Mouse (Mus musculus): ENCODE results near the gene Wiz. TPM values are rescaled to one million over a fixed set of nuclear protein-coding genes. Genes with fewer than 3 reads are reported as not detected.

The Wiz gene
- polyA plus RNA-seq, 1 experiment from 2014 or later = 26.5 TPM

- no peaks in the 10 kb centered on the region for H3K9me3 ChIP-seq (replicated peaks)
- 0 out of 2 replicates have a peak, but pooled peaks have one; percentile 36 for ATAC-seq (replicated peaks; ENCODE audit: low FRiP score)
- H3K27me3 ChIP-seq = no peaks in the 10 kb centered on the region
- H3K4me1 ChIP-seq = peaks cover 13% of the 10 kb centered on the region
- peaks cover 22% of the 10 kb centered on the region for H3K36me3 ChIP-seq
- H3K4me3 ChIP-seq (replicated peaks) = no peak overlapping the region
- 77% methylated on average over 9 of the region's 9 CpGs for WGBS
- H3K27ac ChIP-seq = peak overlapping the region; percentile 10; the same call in 1 of the 2 replicates
- H3K4me2 ChIP-seq = no peak overlapping the region
- H3K9ac ChIP-seq = no peak overlapping the region
These were observed 12.1 kb downstream of the Wiz start for GRCm38 (mm10) chr17:32377137-32377536.

- Histone ChIP-seq H3K36me3 (peaks cover 22% of the 10 kb centered on the region), H3K27ac (0 out of 2 replicates have a peak overlapping the region, but pooled peaks have one; percentile 37), H3K4me3 (replicated peaks) (no peak overlapping the region), H3K4me2 (no peak overlapping the region), H3K9ac (no peak overlapping the region), H3K27me3 (no peaks in the 10 kb centered on the region), H3K4me1 (peaks cover 13% of the 10 kb centered on the region), H3K9me3 (replicated peaks) (no peaks in the 10 kb centered on the region)
- 79% methylated on average over 15 of the region's 15 CpGs for WGBS
- ATAC-seq (replicated peaks; ENCODE audit: low FRiP score) = no peak
These were observed 12.8 kb downstream of the Wiz start for GRCm38 (mm10) chr17:32376475-32376874.

- WGBS = 10% methylated on average over 11 of the region's 17 CpGs
These were observed 20.2 kb downstream of the Wiz start for GRCm38 (mm10) chr17:32368991-32369578.

GRCm38 (mm10) chr17:32367706-32368105 is 21.5 kb downstream of the Wiz start:
- Histone ChIP-seq H3K27me3 (no peaks in the 10 kb centered on the region), H3K36me3 (peaks cover 1% of the 10 kb centered on the region; the same call in 1 of the 2 replicates), H3K27ac (no peak overlapping the region), H3K4me2 (no peak overlapping the region), H3K4me1 (peaks cover 33% of the 10 kb centered on the region), H3K9me3 (replicated peaks) (no peaks in the 10 kb centered on the region), H3K4me3 (replicated peaks) (no peak overlapping the region), H3K9ac (no peak overlapping the region)
- whole genome bisulfite sequencing = 89% methylated on average over 11 of the region's 11 CpGs
- ATAC-seq (replicated peaks; ENCODE audit: low FRiP score) = no peak

More at GRCm38 (mm10) chr17:32368991-32369578, 20.2 kb downstream of the Wiz start:
- no peaks in the 10 kb centered on the region for H3K9me3 ChIP-seq (replicated peaks)
- peak; percentile 61 for ATAC-seq (replicated peaks; ENCODE audit: low FRiP score)
- H3K36me3 ChIP-seq = no peaks in the 10 kb centered on the region
- H3K4me1 ChIP-seq = peaks cover 24% of the 10 kb centered on the region
- H3K4me3 ChIP-seq (replicated peaks) = peak overlapping the region; percentile 40
- H3K9ac ChIP-seq = peak overlapping the region; percentile 29; the same call in 1 of the 2 replicates
- peak overlapping the region; percentile 75 for H3K27ac ChIP-seq
- H3K27me3 ChIP-seq = no peaks in the 10 kb centered on the region
- peak overlapping the region; percentile 57 for H3K4me2 ChIP-seq

GRCm38 (mm10) chr17:32365296-32365695 is 23.9 kb downstream of the Wiz start:
- peaks cover 36% of the 10 kb centered on the region for H3K4me1 ChIP-seq
- no peaks in the 10 kb centered on the region for H3K27me3 ChIP-seq
- 58% methylated on average over 1 of the region's 1 CpGs for WGBS
- no peak for ATAC-seq (replicated peaks; ENCODE audit: low FRiP score)
- peaks cover 26% of the 10 kb centered on the region for H3K36me3 ChIP-seq
- no peak overlapping the region for H3K9ac ChIP-seq
- H3K4me2 ChIP-seq = peak overlapping the region; percentile 59
- H3K9me3 ChIP-seq (replicated peaks) = no peaks in the 10 kb centered on the region
- H3K4me3 ChIP-seq (replicated peaks) = no peak overlapping the region
- H3K27ac ChIP-seq = no peak overlapping the region

- Histone ChIP-seq H3K27me3 (no peaks in the 10 kb centered on the region), H3K9ac (peak overlapping the region; percentile 37; the same call in 1 of the 2 replicates), H3K36me3 (peaks cover 30% of the 10 kb centered on the region), H3K4me2 (peak overlapping the region; percentile 59), H3K4me1 (peaks cover 36% of the 10 kb centered on the region), H3K4me3 (replicated peaks) (peak overlapping the region; percentile 92), H3K9me3 (replicated peaks) (no peaks in the 10 kb centered on the region), H3K27ac (peak overlapping the region; percentile 83)
- WGBS = 56% methylated on average over 5 of the region's 5 CpGs
- 0 out of 2 replicates have a peak, but pooled peaks have one; percentile 12 for ATAC-seq (replicated peaks; ENCODE audit: low FRiP score)
These were observed 24.4 kb downstream of the Wiz start for GRCm38 (mm10) chr17:32364850-32365249.

GRCm38 (mm10) chr17:32364331-32364730 is 24.9 kb downstream of the Wiz start:
- H3K4me1 ChIP-seq = peaks cover 36% of the 10 kb centered on the region
- ATAC-seq (replicated peaks; ENCODE audit: low FRiP score) = peak; percentile 91
- H3K4me3 ChIP-seq (replicated peaks) = peak overlapping the region; percentile 92
- WGBS = under 1% methylated on average over 44 of the region's 47 CpGs
- H3K4me2 ChIP-seq = peak overlapping the region; percentile 80
- no peaks in the 10 kb centered on the region for H3K27me3 ChIP-seq
- peaks cover 35% of the 10 kb centered on the region for H3K36me3 ChIP-seq
- H3K27ac ChIP-seq = peak overlapping the region; percentile 83
- H3K9ac ChIP-seq = peak overlapping the region; percentile 96
- no peaks in the 10 kb centered on the region for H3K9me3 ChIP-seq (replicated peaks)

GRCm38 (mm10) chr17:32363821-32364301 is 25.4 kb downstream of the Wiz start:
- Histone ChIP-seq H3K4me3 (replicated peaks) (peak overlapping the region; percentile 92), H3K9me3 (replicated peaks) (no peaks in the 10 kb centered on the region), H3K4me2 (peak overlapping the region; percentile 80), H3K36me3 (peaks cover 40% of the 10 kb centered on the region), H3K9ac (peak overlapping the region; percentile 96), H3K4me1 (peaks cover 32% of the 10 kb centered on the region), H3K27ac (peak overlapping the region; percentile 76), H3K27me3 (no peaks in the 10 kb centered on the region)
- 1% methylated on average over 18 of the region's 50 CpGs for WGBS
- ATAC-seq (replicated peaks; ENCODE audit: low FRiP score) = peak; percentile 42

GRCm38 (mm10) chr17:32362686-32363085 is 26.6 kb downstream of the Wiz start:
- Histone ChIP-seq H3K9ac (peak overlapping the region; percentile 96; the same call in 1 of the 2 replicates), H3K27me3 (no peaks in the 10 kb centered on the region), H3K4me3 (replicated peaks) (peak overlapping the region; percentile 92), H3K9me3 (replicated peaks) (no peaks in the 10 kb centered on the region), H3K4me2 (peak overlapping the region; percentile 80), H3K36me3 (peaks cover 52% of the 10 kb centered on the region), H3K4me1 (peaks cover 23% of the 10 kb centered on the region), H3K27ac (no peak overlapping the region)
- 82% methylated on average over 4 of the region's 4 CpGs for WGBS
- ATAC-seq (replicated peaks; ENCODE audit: low FRiP score) = no peak

- WGBS = 88% methylated on average over 18 of the region's 18 CpGs
- no peak for ATAC-seq (replicated peaks; ENCODE audit: low FRiP score)
These were observed 29.3 kb downstream of the Wiz start for GRCm38 (mm10) chr17:32359928-32360327.

GRCm38 (mm10) chr17:32358943-32359340 is 30.3 kb downstream of the Wiz start:
- ATAC-seq (replicated peaks; ENCODE audit: low FRiP score) = no peak
- Histone ChIP-seq H3K9me3 (replicated peaks) (no peaks in the 10 kb centered on the region), H3K27ac (no peak overlapping the region), H3K36me3 (peaks cover 89% of the 10 kb centered on the region), H3K27me3 (no peaks in the 10 kb centered on the region), H3K4me1 (peaks cover 12% of the 10 kb centered on the region), H3K9ac (no peak overlapping the region), H3K4me3 (replicated peaks) (no peak overlapping the region), H3K4me2 (no peak overlapping the region)
- 94% methylated on average over 6 of the region's 6 CpGs for WGBS

More at GRCm38 (mm10) chr17:32359928-32360327, 29.3 kb downstream of the Wiz start:
- H3K4me2 ChIP-seq = no peak overlapping the region
- no peak overlapping the region for H3K27ac ChIP-seq
- no peak overlapping the region for H3K9ac ChIP-seq
- peaks cover 79% of the 10 kb centered on the region for H3K36me3 ChIP-seq
- H3K4me3 ChIP-seq (replicated peaks) = no peak overlapping the region
- H3K9me3 ChIP-seq (replicated peaks) = no peaks in the 10 kb centered on the region
- no peaks in the 10 kb centered on the region for H3K27me3 ChIP-seq
- H3K4me1 ChIP-seq = peaks cover 16% of the 10 kb centered on the region

GRCm38 (mm10) chr17:32358192-32358942 is 30.9 kb downstream of the Wiz start:
- H3K9ac ChIP-seq = no peak overlapping the region
- H3K9me3 ChIP-seq (replicated peaks) = no peaks in the 10 kb centered on the region
- 97% methylated on average over 7 of the region's 7 CpGs for WGBS
- no peak overlapping the region for H3K27ac ChIP-seq
- no peak overlapping the region for H3K4me3 ChIP-seq (replicated peaks)
- peaks cover 10% of the 10 kb centered on the region for H3K4me1 ChIP-seq
- H3K27me3 ChIP-seq = no peaks in the 10 kb centered on the region
- peaks cover 95% of the 10 kb centered on the region for H3K36me3 ChIP-seq
- H3K4me2 ChIP-seq = no peak overlapping the region
- no peak for ATAC-seq (replicated peaks; ENCODE audit: low FRiP score)

Measured in kidney, embryonic 15.5 days (tissue).